Mouse (Mus musculus): ENCODE measurements around the gene Ogfod3. TPM values are rescaled to one million over a fixed set of nuclear protein-coding genes. Genes with fewer than 3 reads are reported as not detected.

Ogfod3 gene
- total and polyA plus RNA-seq, 3 experiments, result 12.5 to 19.8 (median 15.8) TPM

GRCm38 (mm10) chr11:121138732-121139131 lies 65.8 kb downstream of the Ogfod3 start:
- Histone ChIP-seq H3K36me3 (ENCODE audit: control insufficient read depth, insufficient read depth, low read length) (no peaks in the 10 kb centered on the region), H3K27ac (no peak overlapping the region), H3K9ac (ENCODE audit: low read depth, low read length) (no peak overlapping the region), H3K27me3 (ENCODE audit: control insufficient read depth, insufficient read depth, low read length) (no peaks in the 10 kb centered on the region), H3K4me1 (ENCODE audit: control insufficient read depth, insufficient read depth, low read length) (no peaks in the 10 kb centered on the region), H3K4me3 (no peak overlapping the region), H3K79me2 (replicated peaks; ENCODE audit: control insufficient read depth, insufficient read depth, low read length) (no peaks in the 10 kb centered on the region)
- intact Hi-C loops (cut with DNase I), result no loop called here
- TF ChIP-seq POLR2A (IDR thresholded peaks at IDR 0.05; ENCODE audit: insufficient read depth, low read depth, low read length) (no peak), CTCF (IDR thresholded peaks at IDR 0.05) (peak; percentile 59)
- WGBS, result 31% methylated on average over 6 of the region's 6 CpGs
- DNase-seq, result no peak

GRCm38 (mm10) chr11:121137682-121138081 lies 66.8 kb downstream of the Ogfod3 start:
- no peaks in the 10 kb centered on the region for H3K4me1 ChIP-seq (ENCODE audit: control insufficient read depth, insufficient read depth, low read length)
- no peak overlapping the region for H3K9ac ChIP-seq (ENCODE audit: low read depth, low read length)
- intact Hi-C loops (cut with DNase I), result no loop called here
- H3K36me3 ChIP-seq (ENCODE audit: control insufficient read depth, insufficient read depth, low read length), result no peaks in the 10 kb centered on the region
- H3K79me2 ChIP-seq (replicated peaks; ENCODE audit: control insufficient read depth, insufficient read depth, low read length), result no peaks in the 10 kb centered on the region
- DNase-seq, result no peak
- 85% methylated on average over 5 of the region's 5 CpGs for WGBS
- no peaks in the 10 kb centered on the region for H3K27me3 ChIP-seq (ENCODE audit: control insufficient read depth, insufficient read depth, low read length)
- no peak overlapping the region for H3K4me3 ChIP-seq
- H3K27ac ChIP-seq, result no peak overlapping the region
- TF ChIP-seq POLR2A (IDR thresholded peaks at IDR 0.05; ENCODE audit: insufficient read depth, low read depth, low read length), result no peak
- no peak for TF ChIP-seq EP300 (IDR thresholded peaks at IDR 0.05; ENCODE audit: insufficient read depth, low read depth, low read length)
- TF ChIP-seq CTCF (IDR thresholded peaks at IDR 0.05), result no peak

GRCm38 (mm10) chr11:121134600-121134999 lies 69.9 kb downstream of the Ogfod3 start:
- no peak for TF ChIP-seq POLR2A (IDR thresholded peaks at IDR 0.05; ENCODE audit: insufficient read depth, low read depth, low read length)
- TF ChIP-seq EP300 (IDR thresholded peaks at IDR 0.05; ENCODE audit: insufficient read depth, low read depth, low read length), result no peak
- TF ChIP-seq CTCF (IDR thresholded peaks at IDR 0.05), result no peak
- Histone ChIP-seq H3K27ac (no peak overlapping the region), H3K4me3 (no peak overlapping the region), H3K79me2 (replicated peaks; ENCODE audit: control insufficient read depth, insufficient read depth, low read length) (no peaks in the 10 kb centered on the region), H3K36me3 (ENCODE audit: control insufficient read depth, insufficient read depth, low read length) (no peaks in the 10 kb centered on the region), H3K4me1 (ENCODE audit: control insufficient read depth, insufficient read depth, low read length) (no peaks in the 10 kb centered on the region), H3K27me3 (ENCODE audit: control insufficient read depth, insufficient read depth, low read length) (no peaks in the 10 kb centered on the region), H3K9ac (ENCODE audit: low read depth, low read length) (no peak overlapping the region)
- DNase-seq, result no peak
- intact Hi-C loops (cut with DNase I), result no loop called here
- 69% methylated on average over 1 of the region's 1 CpGs for WGBS

GRCm38 (mm10) chr11:121129616-121130015 lies 74.9 kb downstream of the Ogfod3 start:
- intact Hi-C loops (cut with DNase I), result no loop called here
- no peak for DNase-seq
- TF ChIP-seq EP300 (IDR thresholded peaks at IDR 0.05; ENCODE audit: insufficient read depth, low read depth, low read length), result no peak
- TF ChIP-seq CTCF (IDR thresholded peaks at IDR 0.05), result no peak
- TF ChIP-seq POLR2A (IDR thresholded peaks at IDR 0.05; ENCODE audit: insufficient read depth, low read depth, low read length), result no peak
- Histone ChIP-seq H3K9ac (ENCODE audit: low read depth, low read length) (no peak overlapping the region), H3K4me1 (ENCODE audit: control insufficient read depth, insufficient read depth, low read length) (no peaks in the 10 kb centered on the region), H3K36me3 (ENCODE audit: control insufficient read depth, insufficient read depth, low read length) (no peaks in the 10 kb centered on the region), H3K4me3 (no peak overlapping the region), H3K27ac (no peak overlapping the region), H3K79me2 (replicated peaks; ENCODE audit: control insufficient read depth, insufficient read depth, low read length) (no peaks in the 10 kb centered on the region), H3K27me3 (ENCODE audit: control insufficient read depth, insufficient read depth, low read length) (no peaks in the 10 kb centered on the region)
- WGBS, result 62% methylated on average over 1 of the region's 1 CpGs

Other genes starting within 250 kb of the Ogfod3 start
- 10 to 100 TPM; 48.7 to 55.9 TPM for gene Csnk1d, start 213.4 kb downstream of the Ogfod3 start, total RNA-seq (2021)
- gene Csnk1d, start 213.4 kb downstream of the Ogfod3 start, polyA plus RNA-seq (2012; rRNA removed), result 33.9 and 45.6 TPM in 2 replicates
- gene Cd7, start 165.3 kb downstream of the Ogfod3 start, total RNA-seq (2021), result under 1 TPM; 0.23 to 0.26 TPM
- 1.3 and 1.9 TPM in 2 replicates for gene Cd7, start 165.3 kb downstream of the Ogfod3 start, polyA plus RNA-seq (2012; rRNA removed)
- gene Sectm1b, start 141.1 kb downstream of the Ogfod3 start, total RNA-seq (2021), result not detected
- gene Sectm1b, start 141.1 kb downstream of the Ogfod3 start, polyA plus RNA-seq (2012; rRNA removed), result not detected in 2 replicates
- gene Sectm1a, start 123.5 kb downstream of the Ogfod3 start, total RNA-seq (2021), result not detected
- gene Sectm1a, start 123.5 kb downstream of the Ogfod3 start, polyA plus RNA-seq (2012; rRNA removed), result not detected in 2 replicates
- not detected for gene Tex19.2, start 86.0 kb downstream of the Ogfod3 start, total RNA-seq (2021)
- not detected in 2 replicates for gene Tex19.2, start 86.0 kb downstream of the Ogfod3 start, polyA plus RNA-seq (2012; rRNA removed)
- not detected for gene Tex19.1, start 58.6 kb downstream of the Ogfod3 start, total RNA-seq (2021)
- gene Tex19.1, start 58.6 kb downstream of the Ogfod3 start, polyA plus RNA-seq (2012; rRNA removed), result not detected in 2 replicates
- under 1 TPM; 0.20 to 0.37 TPM for gene Uts2r, start 44.4 kb downstream of the Ogfod3 start, total RNA-seq (2021)
- gene Uts2r, start 44.4 kb downstream of the Ogfod3 start, polyA plus RNA-seq (2012; rRNA removed), result 1.9 and 3.2 TPM in 2 replicates
- 1 to 10 TPM; 6.7 to 7.6 TPM for gene Hexdc, start 278 bp downstream of the Ogfod3 start, total RNA-seq (2021)
- gene Hexdc, start 278 bp downstream of the Ogfod3 start, polyA plus RNA-seq (2012; rRNA removed), result 10.1 and 15.6 TPM in 2 replicates
- 1 to 10 TPM; 7.6 TPM for gene Cybc1, start 24.6 kb upstream of the Ogfod3 start, total RNA-seq (2021)
- gene Cybc1, start 24.6 kb upstream of the Ogfod3 start, polyA plus RNA-seq (2012; rRNA removed), result 10.4 and 15.2 TPM in 2 replicates
- 100 to 1,000 TPM in 1 of 2 experiments, 10 to 100 TPM in 1; 76.7 to 102 TPM for gene Narf, start 32.5 kb upstream of the Ogfod3 start, total RNA-seq (2021)
- 91.4 and 145 TPM in 2 replicates for gene Narf, start 32.5 kb upstream of the Ogfod3 start, polyA plus RNA-seq (2012; rRNA removed)
- gene Foxk2, start 55.3 kb upstream of the Ogfod3 start, total RNA-seq (2021), result 10 to 100 TPM; 20.3 to 22.0 TPM
- gene Foxk2, start 55.3 kb upstream of the Ogfod3 start, polyA plus RNA-seq (2012; rRNA removed), result 13.6 and 19.4 TPM in 2 replicates
- gene Wdr45b, start 149.7 kb upstream of the Ogfod3 start, total RNA-seq (2021), result 10 to 100 TPM; 34.4 to 36.8 TPM
- gene Wdr45b, start 149.7 kb upstream of the Ogfod3 start, polyA plus RNA-seq (2012; rRNA removed), result 36.9 and 57.6 TPM in 2 replicates
- 1 to 10 TPM in 1 of 2 experiments, under 1 TPM in 1; 0.91 to 1.5 TPM for gene Rab40b, start 183.5 kb upstream of the Ogfod3 start, total RNA-seq (2021)
- 2.0 and 2.8 TPM in 2 replicates for gene Rab40b, start 183.5 kb upstream of the Ogfod3 start, polyA plus RNA-seq (2012; rRNA removed)
- 1 to 10 TPM; 6.2 to 6.9 TPM for gene Fn3krp, start 216.7 kb upstream of the Ogfod3 start, total RNA-seq (2021)
- 7.1 and 9.1 TPM in 2 replicates for gene Fn3krp, start 216.7 kb upstream of the Ogfod3 start, polyA plus RNA-seq (2012; rRNA removed)
- gene Fn3k, start 230.2 kb upstream of the Ogfod3 start, total RNA-seq (2021), result 10 to 100 TPM; 23.6 to 26.3 TPM
- gene Fn3k, start 230.2 kb upstream of the Ogfod3 start, polyA plus RNA-seq (2012; rRNA removed), result 20.4 and 23.7 TPM in 2 replicates
- 10 to 100 TPM; 10.6 to 11.4 TPM for gene Tbcd, start 247.2 kb upstream of the Ogfod3 start, total RNA-seq (2021)
- 17.4 and 20.3 TPM in 2 replicates for gene Tbcd, start 247.2 kb upstream of the Ogfod3 start, polyA plus RNA-seq (2012; rRNA removed)